Mouse (Mus musculus): ENCODE measurements around the gene Lgals3. TPM values are rescaled to one million over a fixed set of nuclear protein-coding genes. Genes with fewer than 3 reads are reported as not detected.
A peak's percentile ranks its signal among the peaks of the same experiment; 100 is the strongest.

Gene Lgals3
- polyA plus RNA-seq, 1 experiment from 2014 or later: 2.2 TPM

DNA sequence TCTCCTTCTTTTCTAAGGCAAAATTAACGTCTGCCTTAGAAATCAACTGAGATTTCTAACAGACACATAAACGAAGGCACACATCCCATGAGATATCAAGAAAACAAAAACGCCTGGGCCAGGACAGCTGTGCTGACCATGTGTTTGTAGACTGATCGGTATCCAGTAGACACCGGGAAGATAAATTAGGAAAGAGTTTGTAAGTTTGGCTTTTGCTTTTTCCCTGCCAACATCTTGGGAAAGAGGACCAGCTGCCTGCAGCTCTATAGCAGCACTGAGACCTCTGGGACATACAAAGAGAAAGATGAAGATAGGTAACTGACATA lies 51.1 kb downstream of the Lgals3 start:
- Histone ChIP-seq H3K4me3 (peak overlapping the region; percentile 75), H3K27ac (peak overlapping the region; percentile 90), H3K36me3 (peaks cover 27% of the 10 kb centered on the region), H3K4me1 (peaks cover 10% of the 10 kb centered on the region), H3K9me3 (no peaks in the 10 kb centered on the region), H3K27me3 (ENCODE audit: insufficient read depth, poor library complexity, severe bottlenecking) (no peaks in the 10 kb centered on the region)
- 40% methylated on average over 5 of the region's 5 CpGs for WGBS
- DNase-seq (ENCODE audit: low spot score): peak; percentile 59

- H3K27me3 ChIP-seq (ENCODE audit: insufficient read depth, poor library complexity, severe bottlenecking): no peaks in the 10 kb centered on the region
- peaks cover 10% of the 10 kb centered on the region for H3K4me1 ChIP-seq
- H3K9me3 ChIP-seq: no peaks in the 10 kb centered on the region
- H3K27ac ChIP-seq: no peak overlapping the region
- peaks cover 22% of the 10 kb centered on the region for H3K36me3 ChIP-seq
- no peak overlapping the region for H3K4me3 ChIP-seq
- DNase-seq (ENCODE audit: low spot score): peak; percentile 61
- WGBS: 78% methylated on average over 9 of the region's 9 CpGs
Measured at GRCm38 (mm10) chr14:47419034-47419625, 51.6 kb downstream of the Lgals3 start.

GRCm38 (mm10) chr14:47419723-47420276 lies 52.2 kb downstream of the Lgals3 start:
- Histone ChIP-seq H3K9me3 (no peaks in the 10 kb centered on the region), H3K27ac (no peak overlapping the region), H3K4me1 (peaks cover 10% of the 10 kb centered on the region), H3K4me3 (no peak overlapping the region), H3K27me3 (ENCODE audit: insufficient read depth, poor library complexity, severe bottlenecking) (no peaks in the 10 kb centered on the region), H3K36me3 (peaks cover 15% of the 10 kb centered on the region)
- DNase-seq (ENCODE audit: low spot score): peak; percentile 74
- WGBS: 88% methylated on average over 24 of the region's 24 CpGs

GRCm38 (mm10) chr14:47421606-47422005 lies 54.1 kb downstream of the Lgals3 start:
- no peaks in the 10 kb centered on the region for H3K9me3 ChIP-seq
- WGBS: 38% methylated on average over 2 of the region's 2 CpGs
- peak; percentile 33 for DNase-seq (ENCODE audit: low spot score)
- no peak overlapping the region for H3K4me3 ChIP-seq
- H3K4me1 ChIP-seq: peaks cover 10% of the 10 kb centered on the region
- H3K27ac ChIP-seq: no peak overlapping the region
- no peaks in the 10 kb centered on the region for H3K27me3 ChIP-seq (ENCODE audit: insufficient read depth, poor library complexity, severe bottlenecking)
- H3K36me3 ChIP-seq: no peaks in the 10 kb centered on the region

DNA sequence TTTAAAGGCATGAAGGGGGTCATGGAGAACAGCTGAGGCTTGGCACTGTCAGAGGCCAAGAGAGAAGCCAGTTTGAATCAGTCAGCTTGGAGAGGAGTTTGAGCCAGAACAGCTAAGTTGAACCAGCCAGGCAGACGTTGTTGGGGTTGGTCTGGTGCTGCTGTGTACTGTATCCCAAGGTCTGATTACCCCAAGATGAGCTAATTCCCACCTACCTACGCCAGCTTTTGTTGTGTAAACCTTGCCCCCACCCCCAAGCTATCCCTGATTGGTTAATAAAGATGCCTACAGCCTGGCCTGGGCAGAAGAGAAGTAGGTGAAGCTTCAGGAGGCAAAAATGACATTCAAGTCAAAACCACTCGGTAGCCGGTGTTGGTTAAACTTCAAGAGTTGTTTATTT lies 54.9 kb downstream of the Lgals3 start:
- H3K27me3 ChIP-seq (ENCODE audit: insufficient read depth, poor library complexity, severe bottlenecking): no peaks in the 10 kb centered on the region
- DNase-seq (ENCODE audit: low spot score): peak; percentile 54
- peaks cover 3% of the 10 kb centered on the region for H3K4me1 ChIP-seq
- 61% methylated on average over 4 of the region's 4 CpGs for WGBS
- H3K9me3 ChIP-seq: no peaks in the 10 kb centered on the region
- H3K36me3 ChIP-seq: no peaks in the 10 kb centered on the region
- no peak overlapping the region for H3K4me3 ChIP-seq
- H3K27ac ChIP-seq: no peak overlapping the region

DNA sequence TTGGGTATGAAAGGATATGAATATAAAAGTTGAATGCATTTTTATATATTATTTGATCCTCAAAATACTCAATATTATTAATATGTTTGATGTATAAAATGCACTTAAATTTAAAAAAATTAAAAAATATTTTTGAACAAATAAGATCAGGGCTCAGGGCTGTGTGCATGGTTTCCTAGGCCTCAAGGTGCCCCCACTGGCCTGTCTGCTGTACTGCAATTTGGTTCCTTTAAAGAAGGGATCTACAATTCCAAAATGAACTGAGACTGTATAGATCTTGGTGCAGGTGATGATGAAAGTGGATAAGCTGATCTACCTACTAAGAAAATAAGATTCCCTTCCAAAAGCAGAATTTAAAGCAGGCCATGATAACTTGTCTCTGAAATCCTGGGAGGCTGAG lies 65.4 kb downstream of the Lgals3 start:
- no peaks in the 10 kb centered on the region for H3K27me3 ChIP-seq (ENCODE audit: insufficient read depth, poor library complexity, severe bottlenecking)
- no peak overlapping the region for H3K27ac ChIP-seq
- H3K4me1 ChIP-seq: no peaks in the 10 kb centered on the region
- no peaks in the 10 kb centered on the region for H3K36me3 ChIP-seq
- DNase-seq (ENCODE audit: low spot score): no peak
- H3K4me3 ChIP-seq: no peak overlapping the region
- H3K9me3 ChIP-seq: no peaks in the 10 kb centered on the region

Other genes with a start within 250 kb of the Lgals3 start
- gene Gch1, start 178.3 kb upstream of the Lgals3 start, polyA plus RNA-seq (2016; fragmentation: Nextera tagmentation; extraction: Ambion mirVana): 6.5 and 8.1 TPM in 2 replicates
- gene Wdhd1, start 90.9 kb upstream of the Lgals3 start, polyA plus RNA-seq (2016; fragmentation: Nextera tagmentation; extraction: Ambion mirVana): 31.8 and 35.9 TPM in 2 replicates
- gene Socs4, start 90.8 kb upstream of the Lgals3 start, polyA plus RNA-seq (2016; fragmentation: Nextera tagmentation; extraction: Ambion mirVana): 2.0 and 3.3 TPM in 2 replicates
- 79.9 and 82.1 TPM in 2 replicates for gene Mapk1ip1l, start 69.5 kb upstream of the Lgals3 start, polyA plus RNA-seq (2016; fragmentation: Nextera tagmentation; extraction: Ambion mirVana)
- 55.9 and 65.2 TPM in 2 replicates for gene Dlgap5, start 50.7 kb downstream of the Lgals3 start, polyA plus RNA-seq (2016; fragmentation: Nextera tagmentation; extraction: Ambion mirVana)
- gene Fbxo34, start 82.7 kb downstream of the Lgals3 start, polyA plus RNA-seq (2016; fragmentation: Nextera tagmentation; extraction: Ambion mirVana): 21.8 and 22.0 TPM in 2 replicates
- gene Atg14, start 202.9 kb downstream of the Lgals3 start, polyA plus RNA-seq (2016; fragmentation: Nextera tagmentation; extraction: Ambion mirVana): 10.6 and 11.7 TPM in 2 replicates